Mouse (Mus musculus) monocyte, adult 59 days (primary cell): Measurements from ENCODE around the gene Cmip. TPM values are rescaled to one million over a fixed set of nuclear protein-coding genes. Genes with fewer than 3 reads are reported as not detected.

Source experiments
- total RNA-seq, 2 experiments: library from RNA; stranded (reverse); gene quantifications; one replicate each; pipeline ENCODE4 v1.2.4; 2023

Gene Cmip
- 100 to 1,000 TPM; 223 to 227 TPM for total RNA-seq

GRCm38 (mm10) chr8:117257029-117257820 lies at the start of gene Cmip:
Gene Cmip (plus strand): TSS chr8:117257064.

DNA sequence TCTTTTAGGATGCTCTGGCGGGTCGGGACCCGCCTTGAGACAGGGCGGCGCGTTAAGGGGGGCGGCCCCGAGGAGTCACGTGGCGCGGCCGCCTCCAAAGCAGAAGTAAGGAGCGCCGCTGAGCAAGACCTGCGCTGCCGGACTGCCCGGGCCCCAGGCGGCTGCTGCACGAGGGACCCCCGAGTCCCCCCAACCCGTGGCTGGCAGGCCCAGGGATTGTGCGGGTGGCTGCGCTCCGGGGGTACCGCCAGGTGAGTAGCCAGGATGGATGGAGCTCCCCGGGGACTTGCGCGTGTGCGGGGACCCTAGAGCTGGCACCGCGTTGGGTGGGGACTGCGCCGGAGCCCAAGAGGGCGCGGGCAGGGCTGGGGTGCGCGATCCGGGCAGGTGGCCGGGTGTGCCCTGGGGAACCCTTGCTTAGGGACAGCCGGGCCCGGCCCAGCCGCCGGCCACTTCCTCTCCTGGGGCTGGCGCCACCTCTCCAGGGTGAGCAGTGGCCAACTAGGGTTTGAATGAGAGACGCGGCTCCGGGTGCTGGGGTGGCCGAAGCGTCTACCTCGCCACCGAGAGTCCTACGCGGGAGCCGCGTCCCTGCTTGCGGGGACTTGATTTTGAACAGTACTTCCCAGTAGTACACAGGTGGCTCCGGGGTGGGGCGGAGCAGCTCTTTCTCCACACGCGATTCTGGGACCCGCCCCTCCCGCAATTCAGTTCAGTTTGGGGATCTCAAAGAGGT lies 241.5 kb downstream of the Cmip start, which contains the start of gene Plcg2:
Gene Plcg2, plus strand, starts transcription at position 113 of the 736 bp plus-strand sequence.

Other genes with a start within 250 kb of the Cmip start
- under 1 TPM; 0.37 to 0.43 TPM for gene Pkd1l2, start 174.6 kb upstream of the Cmip start, total RNA-seq
- gene Bco1, start 161.2 kb upstream of the Cmip start, total RNA-seq = not detected
- 10 to 100 TPM in 1 of 2 experiments, 1 to 10 TPM in 1; 8.8 to 11.0 TPM for gene Gan, start 98.9 kb upstream of the Cmip start, total RNA-seq
- 100 to 1,000 TPM; 267 to 273 TPM for gene Plcg2, start 241.2 kb downstream of the Cmip start, total RNA-seq